Mouse (Mus musculus): ENCODE results near the gene Actr2.
A peak's percentile ranks its signal among the peaks of the same experiment; 100 is the strongest.
"Not testable (repeated sequence)": the region's sequence is repeated elsewhere in the genome, so short reads cannot be mapped to it uniquely, and the experiment has no call there.

Actr2 gene

GRCm38 (mm10) chr11:20116030-20116551, 3.4 kb upstream of the Actr2 start:
- no peak for DNase-seq

GRCm38 (mm10) chr11:20112006-20112740, 540 bp downstream of the Actr2 start:
- peak; percentile 84 for DNase-seq

GRCm38 (mm10) chr11:20108151-20108550, 4.6 kb downstream of the Actr2 start:
- DNase-seq: no peak

- no peak for DNase-seq
These were observed 5.0 kb downstream of the Actr2 start for GRCm38 (mm10) chr11:20107683-20108082.

GRCm38 (mm10) chr11:20106946-20107345, 5.8 kb downstream of the Actr2 start:
- DNase-seq: no peak

GRCm38 (mm10) chr11:20103949-20104348, 8.8 kb downstream of the Actr2 start:
- DNase-seq: no peak

- no peak for DNase-seq
These were observed 26.4 kb downstream of the Actr2 start for GRCm38 (mm10) chr11:20086306-20086705.

GRCm38 (mm10) chr11:20085635-20086034, 27.1 kb downstream of the Actr2 start:
- DNase-seq: no peak

GRCm38 (mm10) chr11:20075415-20075814, 37.3 kb downstream of the Actr2 start:
- no peak for DNase-seq

GRCm38 (mm10) chr11:20072826-20073225, 39.9 kb downstream of the Actr2 start:
- no peak for DNase-seq

GRCm38 (mm10) chr11:20072174-20072573, 40.5 kb downstream of the Actr2 start:
- no peak for DNase-seq

- DNase-seq: no peak
These were observed 44.2 kb downstream of the Actr2 start for GRCm38 (mm10) chr11:20068346-20069004.

GRCm38 (mm10) chr11:20067521-20067920, 45.2 kb downstream of the Actr2 start:
- no peak for DNase-seq

- no peak for DNase-seq
These were observed 46.6 kb downstream of the Actr2 start for GRCm38 (mm10) chr11:20066106-20066505.

GRCm38 (mm10) chr11:20064926-20065325, 47.8 kb downstream of the Actr2 start:
- DNase-seq: no peak

GRCm38 (mm10) chr11:20064086-20064485, 48.6 kb downstream of the Actr2 start:
- DNase-seq: not testable (repeated sequence)

GRCm38 (mm10) chr11:20062801-20063200, 49.9 kb downstream of the Actr2 start:
- not testable (repeated sequence) for DNase-seq

GRCm38 (mm10) chr11:20059736-20060135, 53.0 kb downstream of the Actr2 start:
- DNase-seq: no peak

- DNase-seq: no peak
These were observed 55.3 kb downstream of the Actr2 start for GRCm38 (mm10) chr11:20057429-20057828.

GRCm38 (mm10) chr11:20056168-20056567, 56.5 kb downstream of the Actr2 start:
- DNase-seq: no peak

- no peak for DNase-seq
These were observed 58.1 kb downstream of the Actr2 start for GRCm38 (mm10) chr11:20054617-20055016.

GRCm38 (mm10) chr11:20053951-20054350, 58.8 kb downstream of the Actr2 start:
- DNase-seq: no peak

- DNase-seq: no peak
These were observed 59.7 kb downstream of the Actr2 start for GRCm38 (mm10) chr11:20052814-20053536.
